Mouse (Mus musculus): ENCODE results near the gene Nudt8. TPM values are rescaled to one million over a fixed set of nuclear protein-coding genes. Genes with fewer than 3 reads are reported as not detected.

The Nudt8 gene
- polyA plus RNA-seq (2021; fragmentation: Nextera tagmentation): 21.4 and 23.0 TPM in 2 replicates
- long read RNA-seq, experiment 1, transcript Nudt8-202 (3 exons, 1,082 nt): major isoform, 5 of 8 reads
- long read RNA-seq, experiment 1, partial matches to known transcripts: 0 of 8 reads
- long read RNA-seq, experiment 1, other reads (novel, unspliced or antisense): 0 of 8 reads
- long read RNA-seq, experiment 2, transcript Nudt8-201 (4 exons, 787 nt): major isoform, 17 of 23 reads
- long read RNA-seq, experiment 2, partial matches to known transcripts: 0 of 23 reads
- long read RNA-seq, experiment 2, other reads (novel, unspliced or antisense): 3 of 23 reads

DNA sequence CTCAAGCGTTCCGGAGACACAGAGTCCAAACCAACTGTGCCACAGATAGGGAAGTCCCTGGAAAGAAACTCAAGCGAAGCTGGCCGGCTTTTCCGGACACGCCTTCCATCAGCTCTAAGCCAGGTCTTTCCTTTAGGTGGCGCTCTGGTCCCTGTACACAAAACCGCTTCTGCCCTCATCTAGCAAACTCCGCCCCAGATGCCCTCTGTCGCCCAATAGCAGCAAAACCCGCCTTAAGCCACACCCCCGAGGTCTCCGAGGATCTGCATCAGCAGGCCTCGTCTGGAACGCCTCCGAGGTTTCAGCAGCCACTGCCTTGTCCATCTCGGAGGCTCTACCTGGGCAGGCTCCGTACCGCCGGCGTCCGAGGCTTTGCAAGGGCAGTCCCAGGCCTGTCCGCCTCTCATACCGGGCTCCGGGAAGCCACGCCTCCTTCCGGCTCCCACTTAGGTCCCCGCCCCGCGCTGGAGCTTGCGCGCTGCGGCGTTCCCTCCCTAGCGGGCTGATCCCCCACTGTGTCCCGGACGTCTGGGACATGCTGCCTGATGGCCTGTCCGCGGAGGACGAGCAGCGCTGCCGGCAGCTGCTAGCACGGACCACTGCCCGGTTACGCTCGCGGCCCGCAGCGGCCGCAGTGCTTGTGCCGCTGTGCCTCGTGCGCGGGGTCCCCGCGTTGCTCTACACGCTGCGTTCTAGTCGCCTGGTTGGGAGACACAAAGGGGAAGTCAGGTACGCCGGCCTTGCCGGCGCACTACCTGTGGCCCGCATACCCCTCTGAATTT is at the start of gene Nudt8, which contains the start of gene Gm49405:
TSS of gene Nudt8 (plus strand) at position 462 of the 782 bp plus-strand sequence.
TSS of gene Gm49405 (plus strand) at position 508 of the 782 bp plus-strand sequence.

DNA sequence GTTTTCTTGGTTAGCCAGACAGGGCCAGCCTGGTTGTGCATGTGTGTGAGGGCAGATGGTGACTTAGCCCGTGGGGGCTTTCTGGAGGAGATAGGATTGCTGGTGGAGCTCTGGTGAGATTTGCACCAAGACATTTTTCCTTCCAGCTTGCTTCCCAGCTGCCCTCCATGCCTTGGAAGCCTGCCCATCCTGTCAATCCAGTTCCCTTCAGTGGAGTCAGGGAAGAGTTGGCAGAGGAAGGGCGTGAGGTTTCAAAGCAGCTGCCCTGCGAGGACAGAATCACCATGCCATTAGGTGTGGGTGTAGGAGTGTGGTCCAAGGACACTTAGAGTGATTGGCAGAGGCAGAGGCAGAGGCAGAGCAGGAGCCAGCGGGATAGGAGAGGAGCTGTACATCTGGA is 41.9 kb upstream of the Nudt8 start, which contains the start of gene Aldh3b3:
TSS of gene Aldh3b3 (plus strand) at position 176 of the 400 bp plus-strand sequence.

DNA sequence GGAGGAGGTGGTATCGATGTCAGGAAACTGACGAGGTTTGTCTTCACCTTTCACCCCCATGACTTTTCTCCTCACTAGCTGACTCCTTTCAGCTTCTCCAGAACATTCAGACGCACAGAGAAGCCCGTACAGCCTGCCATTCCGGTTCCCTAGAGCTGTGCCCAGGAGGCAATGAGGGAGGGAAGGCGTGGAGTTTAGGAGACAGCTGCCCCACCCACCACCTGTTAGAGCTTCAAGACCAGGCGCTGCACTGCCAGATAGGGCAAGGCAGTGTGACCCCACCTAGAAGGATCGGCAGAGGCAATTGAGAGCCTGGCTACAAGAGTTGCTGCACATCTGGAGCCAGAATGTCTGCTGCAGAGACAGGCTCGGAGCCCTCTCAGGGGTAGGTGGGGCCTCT is 28.2 kb upstream of the Nudt8 start, which contains the start of gene Aldh3b2:
TSS of gene Aldh3b2 (plus strand) at position 100 of the 400 bp plus-strand sequence.

DNA sequence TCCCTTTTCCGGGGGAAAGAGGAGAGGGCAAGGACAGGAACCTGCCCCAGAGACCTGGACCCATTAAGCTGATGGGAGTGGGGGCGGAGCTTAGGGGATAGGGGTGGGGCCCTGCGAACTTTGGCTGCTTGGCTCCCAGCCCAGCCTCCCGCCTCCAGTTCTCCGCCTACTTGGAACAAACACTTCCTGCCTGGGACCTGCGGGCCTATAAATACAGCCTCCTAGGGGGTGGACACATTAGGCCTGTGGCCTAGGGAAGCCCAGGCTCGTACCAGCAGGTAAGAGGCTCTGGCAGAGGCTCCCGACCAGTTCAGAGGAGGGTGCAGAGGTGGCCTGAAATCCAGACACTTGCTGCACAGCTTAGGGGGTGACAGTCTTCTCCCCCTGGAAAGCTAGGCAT is 14.0 kb upstream of the Nudt8 start, which contains the start of gene Acy3:
TSS of gene Acy3 (plus strand) at position 237 of the 400 bp plus-strand sequence.

DNA sequence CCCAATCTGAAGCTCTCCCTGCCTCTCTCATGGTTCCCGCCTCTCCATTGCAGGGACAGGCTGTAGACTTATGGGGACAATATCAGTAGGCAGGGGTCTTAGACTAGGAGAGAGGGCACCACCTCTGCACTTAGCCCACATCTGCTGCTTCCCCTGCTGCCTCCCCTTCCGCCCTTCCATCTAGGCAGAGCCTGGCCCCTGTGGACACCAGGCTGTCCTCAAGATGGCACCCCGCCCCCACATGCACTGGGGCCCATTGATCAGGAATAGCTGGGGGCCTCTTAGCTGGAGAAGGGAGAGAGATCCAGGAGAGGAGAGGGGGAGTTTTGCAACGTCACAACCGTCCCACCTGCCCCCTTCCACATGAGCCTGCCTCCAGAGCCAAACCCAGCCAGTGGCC is 8.0 kb upstream of the Nudt8 start, which contains the start of gene Tbx10:
TSS of gene Tbx10 (plus strand) at position 337 of the 400 bp plus-strand sequence.

DNA sequence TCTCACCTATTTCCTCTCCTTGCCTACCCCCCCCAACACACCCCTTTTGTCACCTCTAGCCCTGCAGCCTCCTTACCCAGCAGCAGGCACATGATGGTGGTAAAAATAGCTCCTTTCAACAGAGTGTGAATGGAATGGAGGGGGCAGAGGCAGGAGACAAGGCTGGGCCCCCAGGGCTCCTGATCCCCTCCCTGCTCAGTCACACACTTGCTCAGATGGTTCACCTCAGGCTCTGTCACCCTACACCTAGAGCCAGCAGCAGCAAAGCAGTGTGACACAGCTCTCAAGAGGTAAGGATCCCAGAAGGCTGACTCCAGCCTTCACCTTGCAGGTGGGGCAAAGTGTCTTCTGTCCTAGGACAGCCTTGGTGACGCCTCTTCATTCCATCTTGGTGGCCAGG is 2.7 kb downstream of the Nudt8 start, which contains the start of gene Doc2g:
TSS of gene Doc2g (plus strand) at position 202 of the 400 bp plus-strand sequence.

DNA sequence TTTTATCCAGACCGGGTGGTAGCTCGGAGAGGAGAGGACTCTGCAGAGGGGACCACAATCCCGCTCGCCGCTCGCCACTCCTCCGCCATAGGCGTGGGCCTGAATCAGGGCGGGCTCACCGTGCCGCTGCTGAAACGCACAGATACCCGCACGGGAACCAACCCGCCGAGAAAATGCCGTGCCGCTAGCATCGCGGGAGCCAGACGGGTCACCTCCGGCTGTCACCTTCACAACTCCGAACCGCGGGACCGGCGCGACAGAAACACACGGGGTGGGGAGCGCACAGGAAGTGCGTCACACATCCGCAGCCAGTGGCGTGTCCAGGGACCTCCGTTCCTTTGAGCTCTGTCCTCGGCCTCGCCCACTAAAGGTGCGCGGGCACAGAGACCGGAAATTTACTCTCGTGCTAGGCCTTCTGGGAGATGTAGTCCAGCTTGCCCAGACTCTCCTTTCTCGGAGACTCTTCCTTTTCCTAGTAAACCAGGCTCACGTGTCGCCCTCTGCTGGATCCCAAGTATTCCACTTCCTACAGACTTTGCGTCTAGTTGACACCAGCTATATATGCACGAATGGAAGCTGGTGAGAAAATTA is 12.1 kb downstream of the Nudt8 start, which contains the start of gene Ndufv1:
TSS of gene Ndufv1 (minus strand) at position 375 of the 591 bp plus-strand sequence.

DNA sequence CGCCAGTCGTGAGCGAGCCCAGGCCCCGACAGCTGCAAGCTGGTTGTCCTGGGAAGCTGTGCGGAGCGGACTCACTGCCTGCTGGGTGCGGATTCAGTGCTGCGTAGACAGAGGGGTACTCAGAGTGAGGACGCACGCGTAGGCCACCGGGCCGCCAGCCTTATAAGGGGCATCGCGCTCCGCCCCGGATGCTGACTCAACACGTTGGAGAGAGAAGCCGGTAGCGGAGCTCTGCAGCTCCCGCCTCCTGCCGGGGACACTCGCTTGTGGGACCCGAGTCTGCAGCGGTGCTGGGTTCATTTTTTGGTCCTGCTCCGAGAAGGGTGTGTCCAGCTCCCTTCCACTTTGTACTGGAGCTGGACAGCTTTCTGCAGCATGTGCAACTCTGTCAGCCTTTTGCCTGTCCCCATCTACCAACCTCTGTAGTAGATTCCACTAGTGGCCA is 37.4 kb downstream of the Nudt8 start, which contains the start of gene Gstp1:
TSS of gene Gstp1 (minus strand) at position 198 of the 445 bp plus-strand sequence.

DNA sequence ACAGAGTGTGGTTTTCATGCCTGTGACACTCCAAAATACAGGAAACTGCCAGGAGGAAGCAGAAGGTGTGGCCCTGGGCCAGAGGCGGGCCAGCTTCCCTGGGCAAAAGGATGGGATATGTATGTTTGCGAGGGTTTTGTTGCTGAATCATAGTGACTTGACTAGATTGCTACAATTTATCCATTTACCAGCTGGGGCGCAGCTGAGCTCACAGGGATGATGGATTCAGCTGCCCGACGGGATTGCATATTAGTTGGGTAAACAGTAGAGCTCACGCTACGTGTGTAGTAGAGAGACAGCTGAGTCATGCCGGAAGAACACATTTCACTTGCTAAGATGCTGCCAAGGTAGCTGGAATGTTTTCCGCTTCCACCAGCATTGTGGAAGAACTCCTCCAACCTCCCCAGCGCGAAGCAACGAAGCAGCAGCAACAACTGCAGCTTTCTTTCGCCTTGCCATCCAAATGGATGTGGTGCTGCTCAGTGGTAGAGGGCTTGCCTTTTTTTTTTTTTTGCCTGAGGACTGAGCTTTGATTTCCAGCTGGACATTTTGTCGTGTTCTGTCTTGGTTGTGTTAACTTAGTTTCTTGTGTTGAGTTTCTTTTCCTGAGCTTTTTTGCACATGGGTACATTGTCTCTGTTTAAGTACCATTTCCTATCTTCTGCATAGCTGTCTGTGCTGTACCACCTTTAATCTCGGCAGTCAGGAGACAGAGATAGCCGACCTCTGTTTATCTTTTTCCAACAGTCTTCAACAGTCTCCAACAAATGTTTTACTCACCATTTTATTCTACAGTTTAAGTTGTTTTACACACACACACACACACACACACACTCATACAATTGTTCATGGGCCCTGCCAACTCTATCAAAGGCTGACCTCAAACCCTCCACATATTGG is 45.8 kb downstream of the Nudt8 start, which contains the start of gene Gstp2:
TSS of gene Gstp2 (minus strand) at position 58 of the 900 bp plus-strand sequence.

Other genes starting within 250 kb of the Nudt8 start
- 7.1 and 11.4 TPM in 2 replicates for gene Kmt5b, start 233.2 kb upstream of the Nudt8 start, polyA plus RNA-seq (2021; fragmentation: Nextera tagmentation)
- 15.9 and 22.7 TPM in 2 replicates for gene Chka, start 148.8 kb upstream of the Nudt8 start, polyA plus RNA-seq (2021; fragmentation: Nextera tagmentation)
- 3.1 and 3.9 TPM in 2 replicates for gene Tcirg1, start 93.4 kb upstream of the Nudt8 start, polyA plus RNA-seq (2021; fragmentation: Nextera tagmentation)
- gene Ndufs8, start 87.8 kb upstream of the Nudt8 start, polyA plus RNA-seq (2021; fragmentation: Nextera tagmentation): 579 and 589 TPM in 2 replicates
- gene Aldh3b1, start 70.8 kb upstream of the Nudt8 start, polyA plus RNA-seq (2021; fragmentation: Nextera tagmentation): 6.4 and 6.9 TPM in 2 replicates
- gene Unc93b1, start 65.4 kb upstream of the Nudt8 start, polyA plus RNA-seq (2021; fragmentation: Nextera tagmentation): 20.5 and 23.3 TPM in 2 replicates
- gene Aldh3b3, start 41.9 kb upstream of the Nudt8 start, polyA plus RNA-seq (2021; fragmentation: Nextera tagmentation): 0.13 TPM in 1 of 2 replicates, not detected in the other
- gene Aldh3b2, start 28.3 kb upstream of the Nudt8 start, polyA plus RNA-seq (2021; fragmentation: Nextera tagmentation): 2.0 and 2.7 TPM in 2 replicates
- 3.2 and 3.9 TPM in 2 replicates for gene Acy3, start 14.0 kb upstream of the Nudt8 start, polyA plus RNA-seq (2021; fragmentation: Nextera tagmentation)
- not detected in 2 replicates for gene Tbx10, start 7.8 kb upstream of the Nudt8 start, polyA plus RNA-seq (2021; fragmentation: Nextera tagmentation)
- gene Gm49405, start within 50 bp of the Nudt8 start, polyA plus RNA-seq (2021; fragmentation: Nextera tagmentation): 0.13 and 0.21 TPM in 2 replicates
- 2.1 and 3.3 TPM in 2 replicates for gene Doc2g, start 2.7 kb downstream of the Nudt8 start, polyA plus RNA-seq (2021; fragmentation: Nextera tagmentation)
- 400 and 516 TPM in 2 replicates for gene Ndufv1, start 12.2 kb downstream of the Nudt8 start, polyA plus RNA-seq (2021; fragmentation: Nextera tagmentation)
- gene Gstp1, start 37.4 kb downstream of the Nudt8 start, polyA plus RNA-seq (2021; fragmentation: Nextera tagmentation): 1,005 and 1,067 TPM in 2 replicates
- gene Gstp2, start 45.4 kb downstream of the Nudt8 start, polyA plus RNA-seq (2021; fragmentation: Nextera tagmentation): 2.2 and 7.2 TPM in 2 replicates
- not detected in 2 replicates for gene Gstp3, start 59.0 kb downstream of the Nudt8 start, polyA plus RNA-seq (2021; fragmentation: Nextera tagmentation)
- not detected in 2 replicates for gene Cabp2, start 81.0 kb downstream of the Nudt8 start, polyA plus RNA-seq (2021; fragmentation: Nextera tagmentation)
- gene Cdk2ap2, start 96.6 kb downstream of the Nudt8 start, polyA plus RNA-seq (2021; fragmentation: Nextera tagmentation): 52.6 and 68.9 TPM in 2 replicates
- gene Pitpnm1, start 99.4 kb downstream of the Nudt8 start, polyA plus RNA-seq (2021; fragmentation: Nextera tagmentation): 53.9 and 65.8 TPM in 2 replicates
- gene Aip, start 125.3 kb downstream of the Nudt8 start, polyA plus RNA-seq (2021; fragmentation: Nextera tagmentation): 168 and 240 TPM in 2 replicates
- gene Gpr152, start 139.2 kb downstream of the Nudt8 start, polyA plus RNA-seq (2021; fragmentation: Nextera tagmentation): not detected in 2 replicates
- gene Cabp4, start 143.5 kb downstream of the Nudt8 start, polyA plus RNA-seq (2021; fragmentation: Nextera tagmentation): 0.06 and 0.11 TPM in 2 replicates
- gene Coro1b, start 148.0 kb downstream of the Nudt8 start, polyA plus RNA-seq (2021; fragmentation: Nextera tagmentation): 87.0 and 103 TPM in 2 replicates
- gene Ptprcap, start 153.0 kb downstream of the Nudt8 start, polyA plus RNA-seq (2021; fragmentation: Nextera tagmentation): 0.72 and 1.4 TPM in 2 replicates
- 11.8 and 16.7 TPM in 2 replicates for gene Rps6kb2, start 162.8 kb downstream of the Nudt8 start, polyA plus RNA-seq (2021; fragmentation: Nextera tagmentation)
- gene Carns1, start 174.9 kb downstream of the Nudt8 start, polyA plus RNA-seq (2021; fragmentation: Nextera tagmentation): 4.2 and 4.3 TPM in 2 replicates
- gene Tbc1d10c, start 190.7 kb downstream of the Nudt8 start, polyA plus RNA-seq (2021; fragmentation: Nextera tagmentation): 0.51 and 0.69 TPM in 2 replicates
- gene Ppp1ca, start 191.5 kb downstream of the Nudt8 start, polyA plus RNA-seq (2021; fragmentation: Nextera tagmentation): 387 and 460 TPM in 2 replicates
- gene Rad9a, start 201.1 kb downstream of the Nudt8 start, polyA plus RNA-seq (2021; fragmentation: Nextera tagmentation): 6.8 and 7.0 TPM in 2 replicates
- gene Clcf1, start 213.7 kb downstream of the Nudt8 start, polyA plus RNA-seq (2021; fragmentation: Nextera tagmentation): 0.19 and 0.76 TPM in 2 replicates
- gene AC109138.7, start 213.8 kb downstream of the Nudt8 start, polyA plus RNA-seq (2021; fragmentation: Nextera tagmentation): not detected in 2 replicates
- gene Pold4, start 231.3 kb downstream of the Nudt8 start, polyA plus RNA-seq (2021; fragmentation: Nextera tagmentation): 31.3 and 44.7 TPM in 2 replicates

Measured in left cerebral cortex, adult 6 months (tissue).